Mouse (Mus musculus) midbrain, embryonic 14.5 days (tissue): ENCODE data around the gene Rabif. TPM values are rescaled to one million over a fixed set of nuclear protein-coding genes. Genes with fewer than 3 reads are reported as not detected.

Experiments
- ATAC-seq: fragments of 200-750 bp; cut with Nextera tagmentation; 2 replicates; pipeline ENCODE4 v1.8.0; 2017; ENCODE audit warnings: moderate number of reproducible peaks, moderate library complexity; ENCODE audit not compliant: low FRiP score, low TSS enrichment
- DNase-seq: peaks from one replicate; pipeline ENCODE4 v3.0.0-alpha.2; 2015
- H3K27ac ChIP-seq: fragments of 300-500 bp; sonication (generic); replicated peaks from 2 replicates; pipeline ENCODE4 v1.5.1; 2014; ENCODE audit warnings: mild to moderate bottlenecking, low read depth, low read length, moderate library complexity
- H3K27me3 ChIP-seq: fragments of 300-500 bp; sonication (generic); 2 replicates; pipeline ENCODE4 v1.6.1; 2014; ENCODE audit warnings: low read length, control low read depth, mixed read lengths; ENCODE audit not compliant: control insufficient read depth, insufficient read depth
- H3K36me3 ChIP-seq: fragments of 300-500 bp; sonication (generic); 2 replicates; pipeline ENCODE4 v1.6.1; 2014; ENCODE audit warnings: low read length, control low read depth; ENCODE audit not compliant: control insufficient read depth, insufficient read depth
- H3K4me1 ChIP-seq: fragments of 300-500 bp; sonication (generic); 2 replicates; pipeline ENCODE4 v1.6.1; 2014; ENCODE audit warnings: mild to moderate bottlenecking, antibody characterized with exemption, low read length, control low read depth; ENCODE audit not compliant: control insufficient read depth, insufficient read depth
- H3K4me2 ChIP-seq: fragments of 300-500 bp; sonication (generic); 2 replicates; pipeline ENCODE4 v1.6.1; 2014; ENCODE audit warnings: mild to moderate bottlenecking, low read length, moderate library complexity
- H3K4me3 ChIP-seq: fragments of 300-500 bp; sonication (generic); replicated peaks from 2 replicates; pipeline ENCODE4 v1.5.1; 2014; ENCODE audit warnings: low read depth, low read length
- H3K9ac ChIP-seq: fragments of 300-500 bp; sonication (generic); replicated peaks from 2 replicates; pipeline ENCODE4 v1.6.1; 2014; ENCODE audit warnings: mild to moderate bottlenecking, low read length, moderate library complexity
- H3K9me3 ChIP-seq: fragments of 300-500 bp; sonication (generic); 2 replicates; pipeline ENCODE4 v1.6.1; 2016; ENCODE audit warnings: low read length, control low read depth, mixed read lengths; ENCODE audit not compliant: control insufficient read depth
- WGBS: fragments of 180-500 bp; shearing (Covaris S2); extraction: QIAGEN DNeasy Blood & Tissue Kit; methylation state at CpG from one replicate; pipeline ENCODE4 v1.1.7; 2014; 5-methylcytosine and 5-hydroxymethylcytosine counted together
- polyA plus RNA-seq: library from polyadenylated mRNA; unstranded; fragments of >200 nt; fragmentation: Nextera tagmentation; extraction: Ambion mirVana; gene quantifications from 2 replicates; pipeline ENCODE4 v1.2.1, GENCODE M21; 2014

Gene Rabif
- polyA plus RNA-seq, 1 experiment from 2014 or later: 75.3 TPM

- ATAC-seq: no peak
- H3K27me3 ChIP-seq: no peaks in the 10 kb centered on the region
- H3K4me3 ChIP-seq: no peak overlapping the region
- H3K9ac ChIP-seq: no peak overlapping the region
- H3K4me2 ChIP-seq: no peak overlapping the region
- H3K36me3 ChIP-seq: peaks cover 22% of the 10 kb centered on the region; the same call in 1 of the 2 replicates
- WGBS: 100% methylated on average over 1 of the region's 1 CpGs
- no peaks in the 10 kb centered on the region for H3K9me3 ChIP-seq
- no peak overlapping the region for H3K27ac ChIP-seq
- no peaks in the 10 kb centered on the region for H3K4me1 ChIP-seq
- DNase-seq: no peak
These were observed 6.5 kb downstream of the Rabif start for GRCm38 (mm10) chr1:134500916-134501315.

GRCm38 (mm10) chr1:134506201-134506600, 11.8 kb downstream of the Rabif start:
- 93% methylated on average over 8 of the region's 8 CpGs for WGBS
- DNase-seq: no peak
- peaks cover 41% of the 10 kb centered on the region for H3K36me3 ChIP-seq
- no peaks in the 10 kb centered on the region for H3K27me3 ChIP-seq
- H3K4me2 ChIP-seq: no peak overlapping the region
- H3K9ac ChIP-seq: no peak overlapping the region
- ATAC-seq: no peak
- H3K9me3 ChIP-seq: no peaks in the 10 kb centered on the region
- no peak overlapping the region for H3K27ac ChIP-seq
- H3K4me1 ChIP-seq: no peaks in the 10 kb centered on the region
- H3K4me3 ChIP-seq: no peak overlapping the region

GRCm38 (mm10) chr1:134510018-134510417, 15.6 kb downstream of the Rabif start:
- Histone ChIP-seq H3K36me3 (peaks cover 26% of the 10 kb centered on the region), H3K4me3 (no peak overlapping the region), H3K27me3 (peaks cover 6% of the 10 kb centered on the region; the same call in 1 of the 2 replicates), H3K9me3 (no peaks in the 10 kb centered on the region), H3K4me1 (no peaks in the 10 kb centered on the region), H3K4me2 (no peak overlapping the region), H3K27ac (no peak overlapping the region), H3K9ac (no peak overlapping the region)
- DNase-seq: no peak
- 60% methylated on average over 7 of the region's 7 CpGs for WGBS
- no peak for ATAC-seq

GRCm38 (mm10) chr1:134512183-134512582, 17.7 kb downstream of the Rabif start:
- no peak overlapping the region for H3K4me3 ChIP-seq
- 64% methylated on average over 4 of the region's 4 CpGs for WGBS
- peaks cover 11% of the 10 kb centered on the region for H3K36me3 ChIP-seq
- H3K4me2 ChIP-seq: no peak overlapping the region
- no peak for DNase-seq
- no peaks in the 10 kb centered on the region for H3K9me3 ChIP-seq
- H3K27ac ChIP-seq: no peak overlapping the region
- peaks cover 6% of the 10 kb centered on the region; the same call in 1 of the 2 replicates for H3K27me3 ChIP-seq
- no peak overlapping the region for H3K9ac ChIP-seq
- 0 out of 2 replicates have a peak, but pooled peaks cover 6% of the 10 kb centered on the region for H3K4me1 ChIP-seq
- no peak for ATAC-seq

GRCm38 (mm10) chr1:134512584-134512983, 18.1 kb downstream of the Rabif start:
- Histone ChIP-seq H3K4me3 (no peak overlapping the region), H3K4me1 (0 out of 2 replicates have a peak, but pooled peaks cover 6% of the 10 kb centered on the region), H3K9me3 (no peaks in the 10 kb centered on the region), H3K9ac (no peak overlapping the region), H3K27ac (no peak overlapping the region), H3K4me2 (peak overlapping the region; percentile 59; the same call in 1 of the 2 replicates), H3K27me3 (peaks cover 6% of the 10 kb centered on the region; the same call in 1 of the 2 replicates), H3K36me3 (peaks cover 7% of the 10 kb centered on the region)
- DNase-seq (no peak), ATAC-seq (no peak)
- 61% methylated on average over 6 of the region's 6 CpGs for WGBS

GRCm38 (mm10) chr1:134513312-134513860, 18.9 kb downstream of the Rabif start:
- no peak overlapping the region for H3K27ac ChIP-seq
- 1% methylated on average over 38 of the region's 38 CpGs for WGBS
- DNase-seq (peak; percentile 62), ATAC-seq (no peak)
- 0 out of 2 replicates have a peak, but pooled peaks cover 6% of the 10 kb centered on the region for H3K4me1 ChIP-seq
- H3K4me3 ChIP-seq: peak overlapping the region; percentile 33
- peak overlapping the region; percentile 42 for H3K9ac ChIP-seq
- no peaks in the 10 kb centered on the region for H3K9me3 ChIP-seq
- H3K36me3 ChIP-seq: peaks cover under 1% of the 10 kb centered on the region; the same call in 1 of the 2 replicates
- peaks cover 6% of the 10 kb centered on the region; the same call in 1 of the 2 replicates for H3K27me3 ChIP-seq
- peak overlapping the region; percentile 59 for H3K4me2 ChIP-seq

- H3K36me3 ChIP-seq: no peaks in the 10 kb centered on the region
- WGBS: 45% methylated on average over 16 of the region's 16 CpGs
- no peaks in the 10 kb centered on the region for H3K9me3 ChIP-seq
- H3K9ac ChIP-seq: no peak overlapping the region
- H3K4me3 ChIP-seq: no peak overlapping the region
- DNase-seq (no peak), ATAC-seq (no peak)
- 0 out of 2 replicates have a peak, but pooled peaks cover 6% of the 10 kb centered on the region for H3K4me1 ChIP-seq
- H3K4me2 ChIP-seq: peak overlapping the region; percentile 59; the same call in 1 of the 2 replicates
- no peak overlapping the region for H3K27ac ChIP-seq
- peaks cover 6% of the 10 kb centered on the region; the same call in 1 of the 2 replicates for H3K27me3 ChIP-seq
These were observed 19.6 kb downstream of the Rabif start for GRCm38 (mm10) chr1:134513876-134514590.

GRCm38 (mm10) chr1:134515891-134516290, 21.4 kb downstream of the Rabif start:
- Histone ChIP-seq H3K4me1 (0 out of 2 replicates have a peak, but pooled peaks cover 6% of the 10 kb centered on the region), H3K27me3 (peaks cover 6% of the 10 kb centered on the region; the same call in 1 of the 2 replicates), H3K27ac (no peak overlapping the region), H3K9ac (no peak overlapping the region), H3K4me3 (no peak overlapping the region), H3K9me3 (no peaks in the 10 kb centered on the region), H3K36me3 (no peaks in the 10 kb centered on the region), H3K4me2 (no peak overlapping the region)
- DNase-seq: no peak
- no peak for ATAC-seq
- WGBS: 84% methylated on average over 2 of the region's 2 CpGs
